Mouse (Mus musculus) MEL (cell line): ENCODE data around the gene Pym1.
A peak's percentile ranks its signal among the peaks of the same experiment; 100 is the strongest.

Experiments used
- CTCF ChIP-seq, 3 experiments: IDR thresholded peaks in 2 of 3; conservative IDR thresholded peaks in 1 of 3; 2 replicates each; pipeline ENCODE4 v1.5.1; 2011 to 2012; ENCODE audit warnings: low read length in 3 of 3, low read depth in 2 of 3, mild to moderate bottlenecking in 2 of 3, improper control_type of control experiment in 1 of 3, inconsistent platforms in 1 of 3, mixed read lengths in 1 of 3, moderate library complexity in 1 of 3; ENCODE audit not compliant: control insufficient read depth in 1 of 3, insufficient read depth in 1 of 3, poor library complexity in 1 of 3, severe bottlenecking in 1 of 3
- E2F4 ChIP-seq: IDR thresholded peaks from 2 replicates; pipeline ENCODE4 v1.6.1; 2011; ENCODE audit warnings: low read depth, low read length, improper control_type of control experiment, borderline replicate concordance
- KAT2A ChIP-seq: conservative IDR thresholded peaks from 2 replicates; pipeline ENCODE4 v1.6.1; 2012; ENCODE audit warnings: low read depth, low read length, improper control_type of control experiment, inconsistent platforms
- MYC ChIP-seq: IDR thresholded peaks from 2 replicates; pipeline ENCODE4 v1.6.1; 2011; ENCODE audit warnings: low read depth, mild to moderate bottlenecking, low read length, improper control_type of control experiment, moderate library complexity
- NRF1 ChIP-seq: IDR thresholded peaks from 2 replicates; pipeline ENCODE4 v1.6.1; 2014; ENCODE audit warnings: low read depth, mild to moderate bottlenecking, inconsistent platforms, low read length, improper control_type of control experiment, moderate library complexity; ENCODE audit not compliant: poor library complexity, insufficient read depth, severe bottlenecking
- POLR2A ChIP-seq, 2 experiments: IDR thresholded peaks; 2 replicates each; pipeline ENCODE4 v1.6.1; 2011 to 2012; ENCODE audit warnings: low read length in 2 of 2, mild to moderate bottlenecking in 2 of 2, control low read depth in 1 of 2, improper control_type of control experiment in 1 of 2, low read depth in 1 of 2, moderate library complexity in 1 of 2; ENCODE audit not compliant: control insufficient read depth in 1 of 2, insufficient read depth in 1 of 2, poor library complexity in 1 of 2
- POLR2AphosphoS2 ChIP-seq: IDR thresholded peaks from 2 replicates; pipeline ENCODE4 v1.6.1; 2011; ENCODE audit warnings: low read length, improper control_type of control experiment
- POLR2AphosphoS5 ChIP-seq: IDR thresholded peaks from 2 replicates; pipeline ENCODE4 v1.6.1; 2012; ENCODE audit warnings: low read depth, borderline replicate concordance, mild to moderate bottlenecking, inconsistent platforms, low read length, moderate library complexity, mixed read lengths
- TAL1 ChIP-seq: IDR thresholded peaks from 2 replicates; pipeline ENCODE4 v1.6.1; 2012; ENCODE audit warnings: mild to moderate bottlenecking, inconsistent platforms, low read length, moderate library complexity, mixed read lengths
- USF1 ChIP-seq: IDR thresholded peaks from 2 replicates; pipeline ENCODE4 v1.6.1; 2014; ENCODE audit warnings: low read depth, mild to moderate bottlenecking, inconsistent platforms, low read length, improper control_type of control experiment, moderate library complexity
- USF2 ChIP-seq, 2 experiments: IDR thresholded peaks; 2 replicates each; pipeline ENCODE4 v1.6.1; 2011 to 2012; ENCODE audit warnings: improper control_type of control experiment in 2 of 2, low read length in 2 of 2, borderline replicate concordance in 1 of 2, inconsistent platforms in 1 of 2, low read depth in 1 of 2, mild to moderate bottlenecking in 1 of 2; ENCODE audit not compliant: insufficient read depth in 1 of 2

DNA sequence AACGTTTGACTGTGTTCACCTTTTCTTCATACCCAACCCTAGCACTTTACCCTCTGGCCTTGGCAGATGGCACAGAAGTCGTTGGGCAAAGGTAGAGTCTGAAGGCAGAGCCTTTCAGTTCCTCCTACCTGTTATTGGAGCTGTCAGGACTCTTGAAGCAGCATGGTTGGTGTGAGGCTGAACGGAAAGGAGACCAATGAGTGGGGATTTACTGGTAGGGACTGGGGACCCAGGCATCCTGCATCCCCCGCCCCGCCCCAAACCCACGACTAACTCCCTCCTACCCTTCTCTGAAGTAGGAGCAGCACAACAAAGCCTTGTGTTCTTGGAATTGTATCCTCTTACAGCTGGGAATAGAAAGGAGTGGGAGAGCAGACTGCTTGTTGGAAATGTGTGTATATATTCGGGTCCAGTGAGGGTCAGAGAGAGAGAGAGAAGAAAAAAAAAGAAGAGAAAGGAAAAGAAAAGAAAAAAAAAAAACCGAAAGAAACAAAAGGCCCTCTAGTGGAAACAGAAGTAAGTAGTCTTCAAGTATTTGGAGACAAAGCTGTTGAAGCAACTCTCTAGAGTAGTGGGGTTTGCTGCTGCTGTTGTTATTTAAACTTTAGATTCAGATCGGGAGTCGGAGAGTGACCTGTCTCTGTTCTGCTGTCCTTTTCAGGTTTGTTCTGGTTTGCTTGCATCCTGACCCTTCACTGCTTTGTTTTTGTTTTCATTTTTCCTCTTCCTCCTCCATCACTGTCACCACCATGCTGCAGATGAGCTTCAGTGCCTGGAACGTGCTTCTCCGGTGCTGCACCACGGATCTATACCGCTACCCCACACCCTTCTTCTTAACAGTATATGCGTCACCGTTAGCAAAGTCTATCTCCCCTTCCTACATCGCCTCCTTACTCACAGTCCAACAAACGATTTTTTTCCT lies 2.7 kb upstream of the Pym1 start, which contains the start of gene Dgka:
- TF ChIP-seq POLR2AphosphoS5 (no peak), CTCF (IDR thresholded peaks at IDR 0.05 in 2 of 3, conservative IDR thresholded peaks at IDR 0.05 in 1 of 3; ENCODE audit: control insufficient read depth in 1 of 3, insufficient read depth in 1 of 3, low read depth in 2 of 3, low read length in 3 of 3, poor library complexity in 1 of 3, severe bottlenecking in 1 of 3) (peak in 2 of 3 experiments; percentile 28 to 44; a peak in 2 of 6 replicates), POLR2A (IDR thresholded peaks at IDR 0.05; ENCODE audit: control insufficient read depth in 1 of 2, insufficient read depth in 1 of 2, low read depth in 1 of 2, low read length in 2 of 2, poor library complexity in 1 of 2) (no peak), E2F4 (no peak), TAL1 (no peak), MYC (0 out of 2 replicates have a peak, but pooled peaks have one; percentile 23), USF1 (no peak), POLR2AphosphoS2 (no peak), NRF1 (no peak), KAT2A (no peak), USF2 (IDR thresholded peaks at IDR 0.05; ENCODE audit: borderline replicate concordance in 1 of 2, insufficient read depth in 1 of 2, low read depth in 1 of 2, low read length in 2 of 2) (no peak)
